Mouse (Mus musculus): ENCODE data around the gene Gpx6.

The Gpx6 gene

GRCm38 (mm10) chr13:21326191-21326590 is 14.3 kb downstream of the Gpx6 start:
- no peak for DNase-seq

GRCm38 (mm10) chr13:21326657-21327211 is 14.8 kb downstream of the Gpx6 start:
- DNase-seq: peak; percentile 51

- DNase-seq: no peak
These were observed 15.5 kb downstream of the Gpx6 start for GRCm38 (mm10) chr13:21327424-21327823.

GRCm38 (mm10) chr13:21346610-21347009 is 34.7 kb downstream of the Gpx6 start, which contains the start of gene Olfr1367:
Gene Olfr1367, plus strand, starts transcription at chr13:21346910.
- no peak for DNase-seq

GRCm38 (mm10) chr13:21350593-21350992 is 38.7 kb downstream of the Gpx6 start:
- DNase-seq: no peak

- peak; percentile 93 for DNase-seq
These were observed 50.8 kb downstream of the Gpx6 start, which contains the start of gene Zscan12 for GRCm38 (mm10) chr13:21362621-21363248. Gene Zscan12, plus strand, starts transcription at chr13:21362820.

- DNase-seq: no peak
These were observed 51.8 kb downstream of the Gpx6 start for GRCm38 (mm10) chr13:21363719-21364118.

GRCm38 (mm10) chr13:21366635-21367034 is 54.7 kb downstream of the Gpx6 start:
- DNase-seq: no peak

Data from layer of hippocampus, adult 9-11 months (tissue).